Mouse (Mus musculus): Measurements from ENCODE around the gene Gm45021. TPM values are rescaled to one million over a fixed set of nuclear protein-coding genes. Genes with fewer than 3 reads are reported as not detected.

Gene Gm45021
- polyA plus RNA-seq, 1 experiment from 2014 or later, result not detected

- H3K4me3 ChIP-seq, result no peak overlapping the region
- ATAC-seq (ENCODE audit: insufficient number of reproducible peaks, low FRiP score, low TSS enrichment, low read depth), result no peak
- no peaks in the 10 kb centered on the region for H3K36me3 ChIP-seq
- 0 out of 2 replicates have a peak overlapping the region, but pooled peaks have one; percentile 33 for H3K27ac ChIP-seq
- no peaks in the 10 kb centered on the region for H3K27me3 ChIP-seq
- H3K9ac ChIP-seq, result no peak overlapping the region
- no peaks in the 10 kb centered on the region for H3K9me3 ChIP-seq
- WGBS, result 59% methylated on average over 3 of the region's 3 CpGs
- H3K4me1 ChIP-seq, result peaks cover 15% of the 10 kb centered on the region
- H3K4me2 ChIP-seq, result no peak overlapping the region
These were observed 15.4 kb upstream of the Gm45021 start for GRCm38 (mm10) chr6:48573981-48574380.

- H3K4me2 ChIP-seq, result no peak overlapping the region
- H3K4me3 ChIP-seq, result no peak overlapping the region
- no peaks in the 10 kb centered on the region for H3K36me3 ChIP-seq
- H3K9me3 ChIP-seq, result no peaks in the 10 kb centered on the region
- H3K9ac ChIP-seq, result no peak overlapping the region
- H3K27ac ChIP-seq, result no peak overlapping the region
- 48% methylated on average over 5 of the region's 5 CpGs for WGBS
- no peaks in the 10 kb centered on the region for H3K4me1 ChIP-seq
- H3K27me3 ChIP-seq, result no peaks in the 10 kb centered on the region
- no peak for ATAC-seq (ENCODE audit: insufficient number of reproducible peaks, low FRiP score, low TSS enrichment, low read depth)
These were observed 10.7 kb upstream of the Gm45021 start for GRCm38 (mm10) chr6:48578736-48579135.

GRCm38 (mm10) chr6:48579215-48579648 is 10.2 kb upstream of the Gm45021 start:
- H3K9ac ChIP-seq, result no peak overlapping the region
- 24% methylated on average over 5 of the region's 5 CpGs for WGBS
- ATAC-seq (ENCODE audit: insufficient number of reproducible peaks, low FRiP score, low TSS enrichment, low read depth), result no peak

GRCm38 (mm10) chr6:48581257-48581656 is 8.2 kb upstream of the Gm45021 start:
- Histone ChIP-seq H3K27ac (no peak overlapping the region), H3K4me3 (no peak overlapping the region), H3K4me2 (no peak overlapping the region), H3K4me1 (no peaks in the 10 kb centered on the region), H3K36me3 (no peaks in the 10 kb centered on the region), H3K9me3 (no peaks in the 10 kb centered on the region), H3K9ac (no peak overlapping the region), H3K27me3 (no peaks in the 10 kb centered on the region)
- 63% methylated on average over 3 of the region's 3 CpGs for WGBS
- no peak for ATAC-seq (ENCODE audit: insufficient number of reproducible peaks, low FRiP score, low TSS enrichment, low read depth)

More at GRCm38 (mm10) chr6:48579215-48579648, 10.2 kb upstream of the Gm45021 start:
- no peaks in the 10 kb centered on the region for H3K4me1 ChIP-seq
- no peaks in the 10 kb centered on the region for H3K9me3 ChIP-seq
- H3K4me2 ChIP-seq, result no peak overlapping the region
- no peaks in the 10 kb centered on the region for H3K27me3 ChIP-seq
- no peak overlapping the region for H3K27ac ChIP-seq
- no peaks in the 10 kb centered on the region for H3K36me3 ChIP-seq
- H3K4me3 ChIP-seq, result no peak overlapping the region

- no peak for ATAC-seq (ENCODE audit: insufficient number of reproducible peaks, low FRiP score, low TSS enrichment, low read depth)
- Histone ChIP-seq H3K27me3 (no peaks in the 10 kb centered on the region), H3K27ac (no peak overlapping the region), H3K4me3 (no peak overlapping the region), H3K9me3 (no peaks in the 10 kb centered on the region), H3K4me1 (no peaks in the 10 kb centered on the region), H3K36me3 (no peaks in the 10 kb centered on the region), H3K4me2 (no peak overlapping the region), H3K9ac (no peak overlapping the region)
- WGBS, result 81% methylated on average over 3 of the region's 3 CpGs
These were observed 7.4 kb upstream of the Gm45021 start for GRCm38 (mm10) chr6:48582037-48582436.

GRCm38 (mm10) chr6:48591221-48591845 is 1.9 kb downstream of the Gm45021 start:
- Histone ChIP-seq H3K36me3 (peaks cover 4% of the 10 kb centered on the region), H3K4me1 (peaks cover 26% of the 10 kb centered on the region), H3K9me3 (0 out of 2 replicates have a peak, but pooled peaks cover 1% of the 10 kb centered on the region), H3K4me3 (no peak overlapping the region), H3K9ac (no peak overlapping the region), H3K27ac (no peak overlapping the region), H3K27me3 (no peaks in the 10 kb centered on the region), H3K4me2 (no peak overlapping the region)
- ATAC-seq (ENCODE audit: insufficient number of reproducible peaks, low FRiP score, low TSS enrichment, low read depth), result no peak
- 84% methylated on average over 3 of the region's 3 CpGs for WGBS

DNA sequence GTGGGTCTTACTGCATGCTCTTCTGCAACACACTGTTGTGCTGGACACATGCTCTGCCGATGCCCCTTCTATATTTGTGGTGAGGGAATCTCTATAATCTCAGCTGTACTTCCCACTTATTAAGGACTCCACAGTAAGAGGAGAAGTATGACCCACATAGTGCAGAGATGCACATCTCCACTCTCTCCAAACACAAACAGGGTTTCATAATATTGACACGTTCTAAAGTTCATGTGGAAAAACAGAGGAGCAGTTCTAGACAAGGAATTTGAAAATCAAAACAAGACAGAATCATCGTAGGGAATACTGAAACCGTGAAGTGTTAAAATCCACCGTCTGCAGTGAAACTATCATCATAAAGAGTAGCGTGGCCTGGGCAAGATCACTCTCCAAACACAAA is 2.5 kb downstream of the Gm45021 start:
- no peaks in the 10 kb centered on the region for H3K27me3 ChIP-seq
- H3K4me3 ChIP-seq, result no peak overlapping the region
- 86% methylated on average over 6 of the region's 6 CpGs for WGBS
- no peak overlapping the region for H3K9ac ChIP-seq
- H3K36me3 ChIP-seq, result peaks cover 10% of the 10 kb centered on the region
- H3K9me3 ChIP-seq, result 0 out of 2 replicates have a peak, but pooled peaks cover 5% of the 10 kb centered on the region
- H3K4me2 ChIP-seq, result no peak overlapping the region
- H3K27ac ChIP-seq, result no peak overlapping the region
- H3K4me1 ChIP-seq, result peaks cover 26% of the 10 kb centered on the region
- ATAC-seq (ENCODE audit: insufficient number of reproducible peaks, low FRiP score, low TSS enrichment, low read depth), result no peak

- Histone ChIP-seq H3K9me3 (peaks cover 16% of the 10 kb centered on the region; the same call in 1 of the 2 replicates), H3K4me2 (peak within 1 kb of the TSS; percentile 82), H3K27me3 (no peaks in the 10 kb centered on the region), H3K27ac (peak within 1 kb of the TSS; percentile 89), H3K4me1 (peaks cover 26% of the 10 kb centered on the region), H3K36me3 (peaks cover 25% of the 10 kb centered on the region), H3K9ac (peak within 1 kb of the TSS; percentile 82), H3K4me3 (peak within 1 kb of the TSS; percentile 83)
- peak; percentile 90 for ATAC-seq (ENCODE audit: insufficient number of reproducible peaks, low FRiP score, low TSS enrichment, low read depth)
- 5% methylated on average over 45 of the region's 45 CpGs for WGBS
These were observed 4.0 kb downstream of the Gm45021 start, which contains the start of the genes Repin1 and Gm44965 for GRCm38 (mm10) chr6:48593158-48594042. Repin1 (plus strand) TSS chr6:48593883. Gm44965 (plus strand) TSS chr6:48593941.

GRCm38 (mm10) chr6:48594043-48594738 is 4.8 kb downstream of the Gm45021 start:
- Histone ChIP-seq H3K36me3 (peaks cover 33% of the 10 kb centered on the region), H3K4me3 (peak overlapping the region; percentile 83), H3K9me3 (peaks cover 16% of the 10 kb centered on the region; the same call in 1 of the 2 replicates), H3K27me3 (no peaks in the 10 kb centered on the region), H3K27ac (peak overlapping the region; percentile 89), H3K9ac (peak overlapping the region; percentile 82), H3K4me1 (peaks cover 24% of the 10 kb centered on the region), H3K4me2 (peak overlapping the region; percentile 82)
- 2% methylated on average over 33 of the region's 41 CpGs for WGBS
- ATAC-seq (ENCODE audit: insufficient number of reproducible peaks, low FRiP score, low TSS enrichment, low read depth), result 0 out of 2 replicates have a peak, but pooled peaks have one; percentile 9

- Histone ChIP-seq H3K27ac (no peak overlapping the region), H3K9me3 (peaks cover 16% of the 10 kb centered on the region; the same call in 1 of the 2 replicates), H3K27me3 (no peaks in the 10 kb centered on the region), H3K4me2 (peak overlapping the region; percentile 82; the same call in 1 of the 2 replicates), H3K36me3 (peaks cover 43% of the 10 kb centered on the region), H3K4me3 (peak overlapping the region; percentile 83; the same call in 1 of the 2 replicates), H3K4me1 (peaks cover 21% of the 10 kb centered on the region), H3K9ac (no peak overlapping the region)
- ATAC-seq (ENCODE audit: insufficient number of reproducible peaks, low FRiP score, low TSS enrichment, low read depth), result no peak
- 56% methylated on average over 1 of the region's 1 CpGs for WGBS
These were observed 5.9 kb downstream of the Gm45021 start for GRCm38 (mm10) chr6:48595278-48595677.

- Histone ChIP-seq H3K36me3 (peaks cover 43% of the 10 kb centered on the region), H3K27me3 (no peaks in the 10 kb centered on the region), H3K9me3 (peaks cover 16% of the 10 kb centered on the region; the same call in 1 of the 2 replicates), H3K4me1 (peaks cover 28% of the 10 kb centered on the region), H3K4me3 (no peak overlapping the region), H3K9ac (no peak overlapping the region), H3K4me2 (no peak overlapping the region), H3K27ac (no peak overlapping the region)
- ATAC-seq (ENCODE audit: insufficient number of reproducible peaks, low FRiP score, low TSS enrichment, low read depth), result no peak
- 94% methylated on average over 45 of the region's 45 CpGs for WGBS
These were observed 7.3 kb downstream of the Gm45021 start for GRCm38 (mm10) chr6:48596545-48597232.
